ENCODE assay signal across 20 mouse cellular contexts in the genomic region with DNA sequence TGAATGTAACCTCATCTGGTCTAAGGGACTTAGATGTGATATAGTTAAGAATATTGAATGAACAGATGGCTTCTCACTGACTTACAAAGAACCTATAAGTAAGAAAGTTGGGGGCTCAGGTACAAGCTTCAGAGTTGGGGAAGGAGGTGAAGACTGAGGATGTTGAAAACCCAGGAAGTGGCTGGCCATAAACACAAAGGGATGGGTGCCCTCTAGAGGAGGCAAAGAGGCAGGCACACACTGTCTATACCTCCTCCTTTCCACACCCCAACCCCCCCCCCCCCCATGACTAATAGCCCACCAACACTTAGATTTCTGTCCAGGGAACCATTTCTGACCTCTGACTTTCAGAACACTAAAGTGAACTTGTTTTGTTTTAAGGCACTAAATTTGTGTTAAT. TPM values are rescaled to one million over a fixed set of nuclear protein-coding genes. Genes with fewer than 3 reads are reported as not detected.
DNase-seq lines count a peak whose midpoint lies in the region; ATAC-seq and TF ChIP-seq lines count a peak whose summit lies in the region.
"Had no signal": no experiment of that assay in that cellular context is flagged by ENCODE, and none has a peak within 500 bp of the region (broad histone marks: within the 10 kb centered on the region; RNA-seq: fewer than 3 reads in every experiment).

No protein-coding gene starts in this region.

- no peak for DNase-seq in forebrain, postnatal 0 days
- peak; percentile 26 for DNase-seq in thymus, postnatal 25 days
- DNase-seq in thymus, postnatal 10 days (ENCODE audit: low spot score in 2 of 2): no peak
- DNase-seq in embryo, embryonic 11 days: no peak
- DNase-seq in kidney, postnatal 4 days: no peak
- DNase-seq: cerebellum, postnatal 14 days; gastrocnemius, postnatal 36 days; lung, embryonic 14.5 days; right cerebral cortex, postnatal 25 days had no signal

- no peaks in the 10 kb centered on the region for H3K4me1 ChIP-seq in forebrain, postnatal 0 days (ENCODE audit: insufficient read depth)
- no peaks in the 10 kb centered on the region for H3K4me1 ChIP-seq in forebrain, embryonic 15.5 days
- H3K4me1 ChIP-seq in cortical plate, adult 2 months (ENCODE audit: control insufficient read depth, insufficient read depth, low read length): no peaks in the 10 kb centered on the region
- no peaks in the 10 kb centered on the region for H3K4me1 ChIP-seq in kidney, embryonic 16.5 days (ENCODE audit: insufficient read depth, low read length)
- H3K4me1 ChIP-seq: embryonic facial prominence, embryonic 15.5 days; heart, embryonic 13.5 days; hindbrain, embryonic 12.5 days had no signal

- H3K36me3 ChIP-seq in forebrain, postnatal 0 days (ENCODE audit: insufficient read depth): no peaks in the 10 kb centered on the region
- H3K36me3 ChIP-seq in forebrain, embryonic 15.5 days: no peaks in the 10 kb centered on the region
- H3K36me3 ChIP-seq in kidney, embryonic 16.5 days (ENCODE audit: insufficient read depth, low read length): no peaks in the 10 kb centered on the region
- H3K36me3 ChIP-seq: embryonic facial prominence, embryonic 15.5 days; heart, embryonic 13.5 days; hindbrain, embryonic 12.5 days had no signal

- no peak overlapping the region for H3K4me2 ChIP-seq in forebrain, postnatal 0 days (ENCODE audit: low read depth)
- no peak overlapping the region for H3K4me2 ChIP-seq in forebrain, embryonic 15.5 days (replicated peaks)
- H3K4me2 ChIP-seq in kidney, embryonic 16.5 days (replicated peaks; ENCODE audit: low read depth, low read length): no peak overlapping the region
- H3K4me2 ChIP-seq: embryonic facial prominence, embryonic 15.5 days; heart, embryonic 13.5 days; hindbrain, embryonic 12.5 days; lung, embryonic 14.5 days had no signal

- no peak for TF ChIP-seq POLR2A in cortical plate, adult 2 months (IDR thresholded peaks at IDR 0.05; ENCODE audit: extremely low read depth, insufficient read depth, low read length)

- no peak overlapping the region for H3K27ac ChIP-seq in forebrain, postnatal 0 days (ENCODE audit: low read depth, low read length)
- H3K27ac ChIP-seq in forebrain, embryonic 15.5 days (replicated peaks): no peak overlapping the region
- H3K27ac ChIP-seq in cortical plate, adult 2 months (ENCODE audit: insufficient read depth, low read length): no peak overlapping the region
- H3K27ac ChIP-seq in kidney, embryonic 16.5 days (ENCODE audit: low read length): no peak overlapping the region
- H3K27ac ChIP-seq: embryonic facial prominence, embryonic 15.5 days; heart, embryonic 13.5 days; hindbrain, embryonic 12.5 days; kidney, postnatal 0 days had no signal

- H3K4me3 ChIP-seq in forebrain, postnatal 0 days (ENCODE audit: low read depth, low read length): no peak overlapping the region
- H3K4me3 ChIP-seq in forebrain, embryonic 15.5 days: no peak overlapping the region
- H3K4me3 ChIP-seq in cortical plate, adult 2 months (ENCODE audit: insufficient read depth, low read length): no peak overlapping the region
- H3K4me3 ChIP-seq in kidney, embryonic 16.5 days (ENCODE audit: low read length): no peak overlapping the region
- H3K4me3 ChIP-seq: embryonic facial prominence, embryonic 15.5 days; heart, embryonic 13.5 days; hindbrain, embryonic 12.5 days had no signal

- no peaks in the 10 kb centered on the region for H3K27me3 ChIP-seq in forebrain, postnatal 0 days (ENCODE audit: insufficient read depth, low read length)
- no peaks in the 10 kb centered on the region for H3K27me3 ChIP-seq in forebrain, embryonic 15.5 days
- no peaks in the 10 kb centered on the region for H3K27me3 ChIP-seq in kidney, embryonic 16.5 days (ENCODE audit: insufficient read depth, low read length)
- H3K27me3 ChIP-seq: embryonic facial prominence, embryonic 15.5 days; heart, embryonic 13.5 days; hindbrain, embryonic 12.5 days had no signal

- no peak overlapping the region for H3K9ac ChIP-seq in forebrain, postnatal 0 days
- H3K9ac ChIP-seq in forebrain, embryonic 15.5 days (replicated peaks): no peak overlapping the region
- H3K9ac ChIP-seq in kidney, embryonic 16.5 days (replicated peaks; ENCODE audit: low read length): no peak overlapping the region
- H3K9ac ChIP-seq: embryonic facial prominence, embryonic 15.5 days; heart, embryonic 13.5 days; hindbrain, embryonic 12.5 days; lung, embryonic 14.5 days had no signal

- TF ChIP-seq CTCF in forebrain, postnatal 0 days (IDR thresholded peaks at IDR 0.05; ENCODE audit: low read depth): 0 out of 2 replicates have a peak, but pooled peaks have one; percentile 13
- TF ChIP-seq CTCF in cortical plate, adult 2 months (IDR thresholded peaks at IDR 0.05; ENCODE audit: extremely low read depth, insufficient read depth, low read length): peak; percentile 34

- no peaks in the 10 kb centered on the region for H3K9me3 ChIP-seq in forebrain, postnatal 0 days (ENCODE audit: low read length)
- no peaks in the 10 kb centered on the region for H3K9me3 ChIP-seq in forebrain, embryonic 15.5 days
- no peaks in the 10 kb centered on the region for H3K9me3 ChIP-seq in kidney, embryonic 16.5 days (ENCODE audit: low read length)
- H3K9me3 ChIP-seq: embryonic facial prominence, embryonic 15.5 days; heart, embryonic 13.5 days; hindbrain, embryonic 12.5 days had no signal

- no peak for ATAC-seq in forebrain, postnatal 0 days
- ATAC-seq in forebrain, embryonic 15.5 days (replicated peaks): no peak
- ATAC-seq in kidney, embryonic 16.5 days (ENCODE audit: low FRiP score, low TSS enrichment): no peak
- ATAC-seq: forebrain, embryonic 16.5 days had no signal

RNA-seq across cellular contexts. Expression of gene Lrrc6, which starts 38.8 kb away (rescaled TPM):
- total RNA-seq in forebrain, postnatal 0 days (2014; rRNA removed): 2.0 and 2.7 TPM in 2 replicates
- 2.2 and 2.5 TPM in 2 replicates for polyA plus RNA-seq in forebrain, postnatal 0 days (2015; fragmentation: Nextera tagmentation; extraction: Ambion mirVana)
- polyA plus RNA-seq in forebrain, embryonic 15.5 days (2015; fragmentation: Nextera tagmentation; extraction: Ambion mirVana): 1.0 and 1.4 TPM in 2 replicates
- polyA plus RNA-seq in cortical plate, adult 2 months (2012; rRNA removed): 4.6 and 5.4 TPM in 2 replicates
- polyA plus RNA-seq in kidney, embryonic 16.5 days (2015; fragmentation: Nextera tagmentation; extraction: Ambion mirVana): 0.15 and 0.19 TPM in 2 replicates
- total RNA-seq: gastrocnemius, postnatal 36 days; megakaryocyte-erythroid progenitor cell, adult 5-6 weeks; monocyte, adult 5-6 weeks had no signal
- polyA plus RNA-seq: C2C12 had no signal
